Mouse (Mus musculus) cerebellum, adult 9-10 months (tissue): Measurements from ENCODE around the gene Dis3l.
"Not testable (repeated sequence)": the region's sequence is repeated elsewhere in the genome, so short reads cannot be mapped to it uniquely, and the experiment has no call there.

Experiments used
- DNase-seq: peaks from one replicate; pipeline ENCODE4 v3.0.0; 2022

The Dis3l gene

GRCm38 (mm10) chr9:64314696-64315095 lies 26.4 kb downstream of the Dis3l start:
- no peak for DNase-seq

DNA sequence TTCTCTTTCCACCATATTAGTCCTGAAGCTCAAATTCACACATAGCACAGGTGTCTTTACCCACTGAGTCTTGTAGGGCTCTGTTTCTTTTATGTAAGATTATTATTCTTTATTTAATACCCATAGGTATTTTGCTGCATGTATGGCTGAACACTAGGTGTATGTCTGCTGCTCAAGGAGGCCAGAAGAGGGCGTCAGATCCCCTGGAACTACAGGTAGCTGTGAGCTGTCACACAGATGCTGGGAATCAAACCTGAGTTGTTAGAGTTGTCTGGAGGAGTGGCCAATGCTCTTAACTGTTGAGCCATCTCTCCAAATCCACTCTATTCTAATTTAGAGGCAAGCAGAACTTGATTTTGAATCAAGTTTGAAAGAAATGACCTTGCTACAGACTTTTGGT lies 29.0 kb downstream of the Dis3l start:
- no peak for DNase-seq

DNA sequence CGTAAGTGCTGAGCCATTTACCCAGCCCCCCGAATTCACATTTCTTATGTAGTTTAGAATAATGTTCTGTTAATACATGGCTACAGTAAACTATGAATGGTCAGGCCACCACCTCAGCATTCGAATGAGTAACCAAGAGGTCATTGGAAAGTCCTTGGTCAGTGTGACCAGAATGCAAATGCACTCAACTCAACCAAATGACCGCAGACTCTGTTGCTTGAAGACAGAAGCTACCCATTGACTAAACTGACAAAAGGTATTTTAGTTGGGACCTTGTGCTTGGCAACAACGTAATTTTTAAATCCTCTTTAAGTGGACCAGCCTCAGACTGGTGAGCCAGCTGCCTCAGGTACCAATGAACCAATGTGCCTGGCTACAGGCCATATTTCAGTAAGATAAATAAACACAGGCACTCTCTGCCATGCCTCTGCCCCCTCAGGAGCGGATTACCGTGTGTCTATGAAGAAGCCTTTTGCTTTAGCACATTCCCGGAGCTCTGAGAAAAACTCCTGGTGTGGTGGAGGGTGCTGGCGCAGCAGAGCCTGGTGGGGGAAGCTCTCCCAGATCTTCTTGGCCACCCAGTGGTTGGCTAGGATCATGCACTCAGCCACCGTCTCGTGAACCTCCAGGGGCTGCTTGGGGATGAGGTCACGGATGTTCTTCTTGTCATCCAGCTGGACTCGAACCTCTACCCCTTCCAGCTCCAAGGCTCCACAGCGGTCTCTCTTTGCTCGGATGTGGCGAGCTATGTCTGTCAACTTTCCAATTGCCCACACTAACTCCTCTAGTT lies 29.9 kb downstream of the Dis3l start:
- DNase-seq = no peak

DNA sequence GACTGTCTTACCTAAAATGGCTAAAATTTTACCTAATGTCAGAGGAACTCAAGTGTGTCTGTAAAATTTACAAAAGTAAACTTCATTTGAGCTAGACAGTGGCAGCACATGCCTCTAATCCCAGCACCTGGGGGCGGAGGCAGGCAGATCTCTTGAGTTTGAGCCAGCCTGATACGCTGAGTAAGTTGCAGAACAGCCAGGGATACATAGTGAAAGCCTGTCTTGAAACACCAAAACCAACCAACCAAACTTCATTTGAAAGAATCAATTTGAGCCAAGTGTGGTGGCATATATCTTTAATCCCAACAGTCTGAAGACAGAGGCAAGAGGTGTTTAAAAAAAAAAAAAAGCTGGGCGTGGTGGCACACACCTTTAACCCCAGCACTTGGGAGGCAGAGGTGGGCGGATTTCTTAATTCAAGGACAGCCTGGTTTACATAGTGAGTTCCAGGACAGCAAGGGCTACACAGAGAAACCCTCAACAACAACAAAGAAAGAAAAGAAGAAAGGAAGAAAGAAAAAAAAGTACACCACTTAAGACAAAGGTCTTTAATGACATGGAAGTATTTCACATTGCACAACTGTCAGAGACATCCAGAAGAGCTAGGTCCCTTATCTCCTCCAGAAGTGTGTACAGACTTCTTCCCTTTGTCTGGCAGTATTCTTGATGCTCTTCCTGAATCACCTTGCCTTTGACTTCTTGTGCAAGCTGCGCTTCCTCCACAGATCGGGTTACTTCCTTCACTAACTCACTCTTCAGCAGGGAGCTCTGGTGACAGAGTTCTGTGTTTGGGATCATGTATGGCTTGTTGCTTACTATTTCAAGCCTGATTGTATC lies 34.4 kb downstream of the Dis3l start:
- no peak for DNase-seq

DNA sequence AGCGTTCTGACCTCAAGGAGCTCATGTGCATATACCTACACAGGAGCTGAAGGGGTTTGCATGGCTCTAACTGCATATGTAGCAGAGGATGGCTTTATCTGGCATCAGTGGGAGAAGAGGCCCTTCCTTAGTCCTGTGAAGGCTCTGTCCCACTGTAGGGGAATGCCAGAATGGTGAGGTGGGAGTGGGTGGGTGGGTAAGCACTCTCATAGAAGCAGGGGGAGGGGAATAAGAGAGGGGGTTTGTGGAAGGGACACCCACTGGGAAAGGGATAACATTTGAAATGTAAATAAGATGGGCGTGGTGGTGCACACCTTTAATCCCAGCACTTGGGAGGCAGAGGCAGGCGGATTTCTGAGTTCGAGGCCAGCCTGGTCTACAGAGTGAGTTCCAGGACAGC lies 38.0 kb downstream of the Dis3l start:
- not testable (repeated sequence) for DNase-seq

GRCm38 (mm10) chr9:64282404-64282987 lies 58.6 kb downstream of the Dis3l start:
- DNase-seq = no peak

- no peak for DNase-seq
Measured at GRCm38 (mm10) chr9:64281781-64282178, 59.3 kb downstream of the Dis3l start.

- peak; percentile 93 for DNase-seq
Measured at GRCm38 (mm10) chr9:64281105-64281780, 59.8 kb downstream of the Dis3l start, which contains the start of gene Tipin. Gene Tipin (plus strand): TSS chr9:64281581.

DNA sequence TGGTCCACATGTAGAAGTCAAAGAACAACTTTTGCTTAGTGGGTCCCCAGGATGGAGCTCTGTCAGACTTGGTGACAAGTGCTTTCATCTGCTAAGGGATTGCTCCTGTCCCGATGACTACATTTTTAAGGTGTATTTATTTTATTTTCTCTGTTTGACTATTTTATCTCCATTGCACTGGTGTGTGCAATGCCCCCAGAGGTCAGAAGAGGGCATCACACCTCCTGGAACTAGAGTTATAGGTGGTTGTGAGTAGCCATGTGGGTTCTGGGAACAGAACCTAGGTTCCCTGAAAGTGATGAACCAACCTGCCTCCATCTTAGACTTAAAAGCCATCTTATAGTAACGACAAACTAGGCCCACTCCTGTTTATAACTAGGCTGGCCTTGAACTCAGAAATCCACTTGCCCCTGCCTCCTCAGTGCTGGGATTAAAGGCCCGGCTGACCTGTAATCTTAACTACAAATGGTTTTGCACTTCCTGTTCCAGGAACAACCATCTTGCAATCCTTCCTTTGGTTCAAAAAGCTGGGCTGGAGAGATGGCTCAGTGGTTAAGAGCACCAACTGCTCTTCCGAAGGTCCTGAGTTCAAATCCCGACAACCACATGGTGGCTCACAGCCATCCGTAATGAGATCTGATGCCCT lies 62.3 kb downstream of the Dis3l start:
- no peak for DNase-seq

DNA sequence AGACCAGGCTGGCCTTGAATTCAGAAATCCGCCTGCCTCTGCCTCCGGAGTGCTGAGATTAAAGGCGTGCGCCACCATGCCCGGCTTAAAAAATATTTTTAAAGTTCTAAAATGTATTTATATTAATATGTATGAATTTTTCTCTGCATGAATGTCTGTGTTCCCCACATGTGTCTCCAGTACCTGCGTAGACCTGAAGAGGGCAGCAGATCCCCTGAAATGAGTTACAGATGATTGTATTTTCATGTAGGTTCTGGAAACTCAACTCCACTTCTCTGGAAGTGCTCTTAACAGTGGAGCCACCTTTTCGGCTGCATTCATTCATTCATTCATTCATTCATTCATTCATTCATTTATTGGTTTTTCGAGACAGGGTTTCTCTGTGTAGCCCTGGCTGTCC lies 63.4 kb downstream of the Dis3l start:
- DNase-seq = peak; percentile 78

DNA sequence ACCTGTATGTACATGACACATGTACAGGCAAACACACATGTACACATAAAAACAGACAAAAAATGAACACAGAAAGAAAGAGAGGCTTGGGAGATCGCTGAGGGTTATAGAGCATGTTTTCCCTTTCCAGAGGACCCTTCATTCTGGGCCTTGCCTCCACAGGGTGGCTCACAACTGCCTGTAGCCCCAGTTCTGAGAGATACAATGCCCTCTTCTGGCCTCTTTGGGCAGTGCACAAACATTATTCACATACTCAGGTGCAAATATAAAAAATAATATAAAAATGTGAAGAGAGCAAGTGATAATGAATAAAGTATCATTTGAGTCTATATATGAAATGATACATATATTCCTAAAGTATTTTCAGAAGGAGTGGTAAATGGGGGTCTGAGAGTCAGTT lies 66.2 kb downstream of the Dis3l start:
- DNase-seq = no peak

DNA sequence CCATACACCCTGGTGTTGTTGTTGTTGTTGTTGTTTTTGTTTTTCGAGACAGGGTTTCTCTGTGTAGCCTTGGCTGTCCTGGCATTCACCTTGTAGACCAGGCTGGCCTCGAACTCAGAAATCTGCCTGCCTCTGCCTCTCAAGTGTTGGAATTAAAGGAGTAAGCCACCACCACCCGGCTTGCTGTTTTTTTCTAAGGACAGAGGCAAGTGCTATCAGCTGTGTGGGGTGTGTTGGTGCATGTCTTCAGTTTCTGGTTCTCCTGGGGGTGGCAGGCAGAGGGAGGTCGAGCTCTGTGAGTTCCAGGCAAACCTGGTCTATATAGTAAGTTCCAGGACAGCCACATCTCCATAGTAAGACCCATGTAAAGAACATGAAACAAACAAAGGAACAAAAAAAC lies 66.8 kb downstream of the Dis3l start:
- no peak for DNase-seq

DNA sequence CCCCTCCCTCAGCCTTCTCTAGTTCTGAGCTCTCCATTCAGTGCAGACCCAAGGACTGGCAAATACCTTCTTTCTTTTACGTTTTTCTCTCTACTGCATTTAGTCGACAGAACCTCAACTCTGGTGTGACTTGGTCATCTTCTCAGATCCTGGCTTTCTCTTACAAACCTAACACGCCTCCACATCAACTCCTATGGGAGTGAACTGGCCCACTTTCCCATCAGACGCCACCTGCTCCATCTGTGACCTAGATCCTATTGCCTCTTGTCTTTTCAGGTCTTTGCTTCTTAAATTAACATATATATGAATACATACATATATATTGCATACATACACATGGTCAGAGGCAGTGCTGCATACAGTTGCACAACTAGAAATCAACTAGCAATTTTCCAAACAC lies 67.3 kb downstream of the Dis3l start:
- no peak for DNase-seq

DNA sequence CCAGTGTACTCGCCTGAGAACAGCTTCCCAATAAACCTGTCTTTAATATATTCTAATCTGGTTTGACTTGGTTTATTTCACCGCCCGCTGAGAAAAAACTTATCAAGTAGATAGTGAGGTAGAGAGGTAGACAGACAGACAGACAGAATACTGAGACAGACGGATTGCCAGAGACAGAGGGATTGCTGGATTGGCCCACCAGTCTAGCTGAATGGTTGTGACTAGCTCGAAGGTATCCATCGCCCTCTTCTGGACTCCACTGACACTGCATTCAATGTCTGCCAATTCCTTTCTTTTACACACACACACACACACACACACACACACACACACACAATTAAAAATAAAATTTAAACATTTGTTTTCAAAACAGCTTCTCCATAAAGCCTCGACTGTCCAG lies 68.5 kb downstream of the Dis3l start:
- no peak for DNase-seq

GRCm38 (mm10) chr9:64271249-64271648 lies 69.8 kb downstream of the Dis3l start:
- no peak for DNase-seq

DNA sequence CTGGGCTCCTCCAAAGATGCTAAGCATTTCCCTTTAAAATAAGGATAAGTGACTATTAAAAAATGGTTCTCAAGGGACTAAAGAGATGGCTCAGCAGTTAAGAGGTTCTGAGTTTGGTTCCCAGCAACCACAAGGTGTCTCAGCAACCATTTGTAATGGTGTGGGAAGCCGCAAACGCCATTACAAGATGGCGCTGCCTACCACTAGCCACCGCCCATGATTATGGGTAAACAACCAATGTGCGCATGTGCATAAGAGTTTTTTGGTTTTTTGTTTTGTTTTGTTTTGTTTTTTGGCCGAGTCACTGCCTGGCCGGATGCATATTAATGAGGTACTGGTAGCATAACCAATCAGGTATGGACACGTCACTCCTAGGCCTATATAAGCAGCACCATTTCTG lies 72.3 kb downstream of the Dis3l start:
- DNase-seq = not testable (repeated sequence)

DNA sequence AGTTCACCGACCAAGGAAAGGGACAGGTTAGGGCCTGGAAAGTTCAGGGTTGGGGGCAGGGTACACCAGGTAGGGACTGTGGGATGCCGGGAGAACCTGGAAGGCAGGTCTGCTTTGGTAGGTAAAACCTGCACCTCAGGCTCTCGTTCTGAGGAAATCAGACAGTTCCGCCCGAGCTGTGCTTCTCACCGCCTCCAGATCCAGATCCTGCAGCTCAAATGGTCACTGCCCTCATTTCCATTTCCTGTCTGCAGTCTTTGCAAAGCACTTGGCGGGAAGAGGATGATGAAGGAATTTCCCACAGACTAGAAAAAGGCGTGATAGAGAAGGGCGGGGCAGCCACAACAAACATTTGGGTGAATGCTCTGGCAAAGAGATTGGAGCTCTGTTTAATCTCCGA lies 72.9 kb downstream of the Dis3l start:
- DNase-seq = no peak

DNA sequence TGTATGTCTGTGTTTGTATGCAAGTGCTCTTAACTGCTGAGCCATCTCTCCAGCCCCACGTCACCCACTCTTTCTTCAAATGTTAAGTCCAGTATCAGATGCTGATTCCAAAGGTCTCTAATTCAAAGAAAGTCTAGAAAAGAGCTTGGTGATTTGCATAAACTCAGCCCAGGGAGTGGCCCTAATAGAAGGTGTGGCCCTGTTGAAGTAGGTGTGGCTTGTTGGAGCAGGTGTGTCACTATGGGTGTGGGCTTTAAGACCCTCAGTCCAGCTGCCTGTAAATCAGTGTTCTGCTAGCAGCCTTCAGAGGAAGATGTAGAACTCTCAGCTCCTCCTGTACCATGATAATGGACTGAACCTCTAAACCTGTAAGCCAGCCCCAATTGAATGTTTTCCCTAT lies 73.9 kb downstream of the Dis3l start:
- no peak for DNase-seq

DNA sequence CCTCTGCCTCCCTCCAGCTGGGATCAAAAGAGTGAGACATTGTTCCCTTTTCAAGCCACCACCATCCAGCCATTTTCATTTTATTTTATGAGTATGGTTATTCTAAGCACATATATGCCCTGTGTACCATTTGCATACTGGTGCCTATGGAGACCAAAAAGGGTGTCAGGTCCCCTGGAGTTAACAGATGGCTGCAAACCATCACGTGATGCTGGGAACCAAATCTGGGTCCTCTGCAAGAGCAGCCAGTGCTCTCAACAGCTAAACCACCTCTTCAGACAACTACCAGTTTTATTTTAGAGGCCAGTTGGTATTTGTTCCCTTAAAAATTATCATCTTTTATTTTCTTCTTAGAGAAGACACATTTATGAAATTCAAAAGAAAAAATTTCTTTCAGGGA lies 76.3 kb downstream of the Dis3l start:
- DNase-seq = no peak

DNA sequence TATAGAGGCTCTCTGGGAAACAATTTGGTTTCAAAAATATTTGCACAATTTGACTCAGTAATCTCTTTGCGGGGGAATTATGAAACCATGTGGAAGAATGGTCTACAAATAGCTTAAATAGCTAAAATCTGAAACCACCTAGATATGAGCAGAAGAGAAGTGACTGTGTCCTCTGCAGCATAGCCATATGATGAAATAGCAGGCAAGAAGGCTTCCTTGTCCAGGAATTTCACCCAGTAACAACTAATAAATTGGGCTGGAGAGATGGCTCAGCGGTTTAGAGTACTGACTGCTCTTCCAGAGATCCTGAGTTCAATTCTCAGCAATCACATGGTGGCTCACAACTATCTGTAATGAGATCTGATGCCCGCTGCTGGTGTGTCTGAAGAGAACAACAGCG lies 80.1 kb downstream of the Dis3l start:
- no peak for DNase-seq

DNA sequence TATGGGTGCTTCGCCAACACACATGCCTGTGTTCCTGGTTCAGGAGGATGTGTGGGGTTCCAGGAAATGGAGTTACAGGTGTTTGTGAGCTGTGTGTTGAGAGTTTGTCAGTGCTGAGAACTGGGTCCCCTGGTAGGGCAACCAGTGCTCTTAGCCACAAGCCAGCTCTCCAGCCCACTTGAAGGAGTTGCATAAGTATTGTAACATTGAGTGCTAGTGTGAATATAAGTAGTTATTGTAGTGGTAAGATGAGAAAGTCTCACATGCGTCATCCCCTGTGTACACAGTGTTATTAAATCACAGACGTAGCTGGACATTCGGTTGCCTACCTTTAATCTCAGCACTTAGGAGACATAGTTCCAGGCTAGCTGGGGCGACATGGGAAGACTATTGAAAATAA lies 81.2 kb downstream of the Dis3l start:
- no peak for DNase-seq
